Mouse (Mus musculus) intestine, postnatal 0 days (tissue): ENCODE measurements around the gene Prx. TPM values are rescaled to one million over a fixed set of nuclear protein-coding genes. Genes with fewer than 3 reads are reported as not detected.

Experiments
- ATAC-seq: fragments of 200-750 bp; cut with Nextera tagmentation; 2 replicates; pipeline ENCODE4 v1.8.0; 2017; ENCODE audit warnings: mild to moderate bottlenecking, moderate TSS enrichment, moderate library complexity
- H3K27ac ChIP-seq: fragments of 300-500 bp; sonication (generic); 2 replicates; pipeline ENCODE4 v1.5.1; 2014; ENCODE audit warnings: mild to moderate bottlenecking, low read depth, low read length, moderate library complexity
- H3K27me3 ChIP-seq: fragments of 300-500 bp; sonication (generic); replicated peaks from 2 replicates; pipeline ENCODE4 v1.6.1; 2014; ENCODE audit warnings: low read length, mixed read lengths; ENCODE audit not compliant: control insufficient read depth, insufficient read depth
- H3K36me3 ChIP-seq: fragments of 300-500 bp; sonication (generic); 2 replicates; pipeline ENCODE4 v1.6.1; 2014; ENCODE audit warnings: mild to moderate bottlenecking, moderate library complexity; ENCODE audit not compliant: control insufficient read depth, insufficient read depth
- H3K4me1 ChIP-seq: fragments of 300-500 bp; sonication (generic); replicated peaks from 2 replicates; pipeline ENCODE4 v1.6.1; 2014; ENCODE audit warnings: antibody characterized with exemption, low read length, mixed read lengths; ENCODE audit not compliant: control insufficient read depth, insufficient read depth
- H3K4me2 ChIP-seq: fragments of 300-500 bp; sonication (generic); replicated peaks from 2 replicates; pipeline ENCODE4 v1.6.1; 2014; ENCODE audit warnings: low read depth, mild to moderate bottlenecking, moderate library complexity
- H3K4me3 ChIP-seq: fragments of 300-500 bp; sonication (generic); 2 replicates; pipeline ENCODE4 v1.5.1; 2014; ENCODE audit warnings: low read depth, low read length
- H3K9ac ChIP-seq: fragments of 300-500 bp; sonication (generic); 2 replicates; pipeline ENCODE4 v1.6.1; 2014; ENCODE audit warnings: mild to moderate bottlenecking, low read depth, low read length
- H3K9me3 ChIP-seq: fragments of 300-500 bp; sonication (generic); 2 replicates; pipeline ENCODE4 v1.6.1; 2016; ENCODE audit warnings: mixed run types; ENCODE audit not compliant: control insufficient read depth
- CTCF ChIP-seq: sonication (generic); IDR thresholded peaks from 2 replicates; pipeline ENCODE4 v1.5.1; 2016; ENCODE audit warnings: low read depth, mild to moderate bottlenecking, control low read depth, antibody characterized with exemption, moderate library complexity
- WGBS: fragments of 180-500 bp; shearing (Covaris S2); extraction: QIAGEN DNeasy Blood & Tissue Kit; methylation state at CpG from one replicate; pipeline ENCODE4 v1.1.7; 2014; 5-methylcytosine and 5-hydroxymethylcytosine counted together
- polyA plus RNA-seq: library from polyadenylated mRNA; unstranded; fragments of >200 nt; fragmentation: Nextera tagmentation; extraction: Ambion mirVana; gene quantifications from 2 replicates; pipeline ENCODE4 v1.2.1, GENCODE M21; 2015

The Prx gene
- polyA plus RNA-seq, 1 experiment from 2014 or later = 1.3 TPM

GRCm38 (mm10) chr7:27531707-27532106 is 32.6 kb downstream of the Prx start:
- Histone ChIP-seq H3K4me3 (no peak overlapping the region), H3K4me2 (no peak overlapping the region), H3K27me3 (no peaks in the 10 kb centered on the region), H3K4me1 (no peaks in the 10 kb centered on the region), H3K9me3 (no peaks in the 10 kb centered on the region), H3K27ac (no peak overlapping the region), H3K9ac (no peak overlapping the region), H3K36me3 (peaks cover 36% of the 10 kb centered on the region; the same call in 1 of the 2 replicates)
- ATAC-seq = no peak
- TF ChIP-seq CTCF = no peak
- WGBS = 86% methylated on average over 10 of the region's 10 CpGs

GRCm38 (mm10) chr7:27532480-27533050 is 33.4 kb downstream of the Prx start:
- Histone ChIP-seq H3K4me1 (no peaks in the 10 kb centered on the region), H3K9ac (no peak overlapping the region), H3K9me3 (no peaks in the 10 kb centered on the region), H3K4me2 (no peak overlapping the region), H3K27ac (no peak overlapping the region), H3K27me3 (no peaks in the 10 kb centered on the region), H3K36me3 (peaks cover 39% of the 10 kb centered on the region; the same call in 1 of the 2 replicates), H3K4me3 (no peak overlapping the region)
- 95% methylated on average over 9 of the region's 9 CpGs for WGBS
- no peak for ATAC-seq
- no peak for TF ChIP-seq CTCF

DNA sequence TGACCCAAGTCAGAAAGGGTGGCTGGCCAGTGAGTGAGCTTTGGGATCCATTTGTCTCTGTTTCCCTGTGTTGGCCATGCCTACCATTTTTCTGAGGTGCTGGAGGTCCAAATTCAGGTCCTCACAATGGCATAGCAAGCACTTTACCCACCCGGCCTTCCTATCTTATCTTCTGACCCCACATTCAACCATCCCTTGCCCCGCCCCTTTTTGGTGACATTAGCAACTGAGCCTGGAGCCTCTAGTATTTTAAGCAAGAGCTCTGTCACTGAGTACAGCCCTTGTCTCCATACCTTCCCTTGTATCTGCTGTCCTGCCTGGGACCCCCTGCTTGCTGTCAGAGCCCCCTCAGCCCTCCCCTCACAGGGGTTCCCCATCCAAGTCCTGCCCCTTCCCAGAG is 36.3 kb downstream of the Prx start:
- WGBS = 59% methylated on average over 2 of the region's 2 CpGs
- no peak overlapping the region for H3K9ac ChIP-seq
- ATAC-seq = no peak
- H3K4me2 ChIP-seq = no peak overlapping the region
- no peak overlapping the region for H3K27ac ChIP-seq
- no peaks in the 10 kb centered on the region for H3K27me3 ChIP-seq
- peaks cover 38% of the 10 kb centered on the region; the same call in 1 of the 2 replicates for H3K36me3 ChIP-seq
- H3K9me3 ChIP-seq = no peaks in the 10 kb centered on the region
- H3K4me1 ChIP-seq = no peaks in the 10 kb centered on the region
- no peak overlapping the region for H3K4me3 ChIP-seq
- TF ChIP-seq CTCF = no peak

- WGBS = 88% methylated on average over 6 of the region's 6 CpGs
- H3K9me3 ChIP-seq = no peaks in the 10 kb centered on the region
- no peak for TF ChIP-seq CTCF
- no peak for ATAC-seq
- no peak overlapping the region for H3K9ac ChIP-seq
- no peak overlapping the region for H3K27ac ChIP-seq
- no peak overlapping the region for H3K4me3 ChIP-seq
- no peak overlapping the region for H3K4me2 ChIP-seq
- peaks cover 28% of the 10 kb centered on the region; the same call in 1 of the 2 replicates for H3K36me3 ChIP-seq
- no peaks in the 10 kb centered on the region for H3K4me1 ChIP-seq
- no peaks in the 10 kb centered on the region for H3K27me3 ChIP-seq
These were observed 37.5 kb downstream of the Prx start for GRCm38 (mm10) chr7:27536618-27537017.

GRCm38 (mm10) chr7:27537998-27538397 is 38.9 kb downstream of the Prx start:
- ATAC-seq = no peak
- Histone ChIP-seq H3K4me2 (no peak overlapping the region), H3K4me3 (no peak overlapping the region), H3K36me3 (peaks cover 18% of the 10 kb centered on the region; the same call in 1 of the 2 replicates), H3K27me3 (no peaks in the 10 kb centered on the region), H3K27ac (no peak overlapping the region), H3K4me1 (no peaks in the 10 kb centered on the region), H3K9me3 (no peaks in the 10 kb centered on the region), H3K9ac (no peak overlapping the region)
- no peak for TF ChIP-seq CTCF
- 77% methylated on average over 8 of the region's 8 CpGs for WGBS

- no peak for ATAC-seq
- Histone ChIP-seq H3K4me3 (no peak overlapping the region), H3K4me2 (no peak overlapping the region), H3K9me3 (no peaks in the 10 kb centered on the region), H3K9ac (no peak overlapping the region), H3K27me3 (no peaks in the 10 kb centered on the region), H3K4me1 (no peaks in the 10 kb centered on the region), H3K27ac (no peak overlapping the region), H3K36me3 (peaks cover 14% of the 10 kb centered on the region; the same call in 1 of the 2 replicates)
- TF ChIP-seq CTCF = no peak
- WGBS = 90% methylated on average over 2 of the region's 2 CpGs
These were observed 39.7 kb downstream of the Prx start for GRCm38 (mm10) chr7:27538797-27539196.
